Mouse (Mus musculus): ENCODE measurements around the gene Vti1a.
A peak's percentile ranks its signal among the peaks of the same experiment; 100 is the strongest.

Vti1a gene

GRCm38 (mm10) chr19:55560088-55560682 is 244.1 kb downstream of the Vti1a start:
- DNase-seq (ENCODE audit: low spot score in 2 of 2) = no peak

GRCm38 (mm10) chr19:55561469-55561868 is 245.4 kb downstream of the Vti1a start:
- no peak for DNase-seq (ENCODE audit: low spot score in 2 of 2)

DNA sequence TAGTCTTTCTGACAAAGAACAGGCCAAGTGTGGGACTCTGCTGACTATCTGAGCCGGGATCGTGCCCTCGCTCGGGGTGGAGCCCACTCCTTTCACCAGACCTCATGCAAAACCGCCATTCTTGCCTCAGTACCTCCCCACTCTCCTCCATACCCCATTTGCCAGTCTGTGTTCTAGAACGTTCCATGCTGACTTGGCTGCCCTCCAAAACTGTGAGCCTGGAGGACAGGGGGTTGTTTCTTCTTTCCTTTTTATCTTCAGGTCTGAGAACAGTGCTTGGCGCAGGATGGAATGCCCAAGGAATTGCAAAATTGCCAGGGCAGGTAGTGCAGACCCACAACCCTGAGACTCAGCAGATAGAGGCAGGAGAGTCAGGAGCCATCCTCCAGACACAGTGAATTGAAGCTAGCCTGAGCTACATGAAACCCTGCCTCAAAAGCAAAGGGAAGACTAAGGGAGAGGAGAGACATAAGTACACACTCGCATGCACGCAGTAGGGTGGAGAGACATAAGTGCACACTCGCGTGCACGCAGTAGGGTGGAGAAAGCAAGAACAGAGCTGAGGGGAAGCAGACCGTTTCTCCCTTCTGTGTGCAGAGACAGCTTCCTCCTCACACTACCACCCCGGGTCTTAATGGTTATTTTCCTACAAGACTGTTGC is 246.5 kb downstream of the Vti1a start:
- no peak for DNase-seq (ENCODE audit: low spot score in 2 of 2)

GRCm38 (mm10) chr19:55563148-55563651 is 247.1 kb downstream of the Vti1a start:
- DNase-seq (ENCODE audit: low spot score in 2 of 2) = no peak

DNA sequence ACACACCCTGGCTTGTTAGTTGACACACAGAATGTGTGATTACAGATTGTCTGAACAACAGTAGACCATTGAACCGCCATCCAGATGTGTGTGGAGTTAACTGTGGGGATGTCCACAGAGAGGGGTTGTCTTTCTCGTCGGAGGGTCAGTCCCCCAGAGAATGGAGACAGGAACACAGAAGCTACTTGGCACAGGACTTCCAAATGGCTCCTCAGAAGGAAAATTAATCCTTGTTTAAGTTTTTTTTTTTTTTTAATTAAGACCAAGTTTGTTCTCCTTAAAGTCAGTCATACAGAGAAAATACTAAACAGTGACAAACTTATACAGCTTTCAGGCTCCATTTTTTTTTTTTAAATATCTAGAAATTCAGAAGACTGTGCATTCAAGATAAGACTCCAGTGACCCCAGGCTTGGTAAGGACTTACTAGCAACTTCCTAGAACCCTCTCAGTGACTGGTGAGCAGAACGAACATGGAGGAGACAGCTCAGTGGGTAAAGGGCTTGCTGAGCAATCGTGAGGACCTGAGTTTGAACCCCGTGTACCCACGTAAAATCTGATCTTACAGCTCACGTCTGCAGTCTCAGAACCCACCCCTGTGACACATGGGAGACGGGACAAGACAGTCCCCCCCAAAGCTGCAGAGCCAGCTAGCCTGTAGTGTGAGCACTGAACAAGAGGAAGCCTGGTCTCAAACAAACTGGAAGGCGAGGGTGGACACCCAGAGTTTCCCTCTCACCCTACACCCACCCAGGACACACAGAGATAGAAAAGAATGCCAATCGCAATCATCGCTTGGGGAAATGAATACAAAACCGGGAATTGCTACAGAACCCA is 248.2 kb downstream of the Vti1a start:
- DNase-seq (ENCODE audit: low spot score in 2 of 2) = no peak

DNA sequence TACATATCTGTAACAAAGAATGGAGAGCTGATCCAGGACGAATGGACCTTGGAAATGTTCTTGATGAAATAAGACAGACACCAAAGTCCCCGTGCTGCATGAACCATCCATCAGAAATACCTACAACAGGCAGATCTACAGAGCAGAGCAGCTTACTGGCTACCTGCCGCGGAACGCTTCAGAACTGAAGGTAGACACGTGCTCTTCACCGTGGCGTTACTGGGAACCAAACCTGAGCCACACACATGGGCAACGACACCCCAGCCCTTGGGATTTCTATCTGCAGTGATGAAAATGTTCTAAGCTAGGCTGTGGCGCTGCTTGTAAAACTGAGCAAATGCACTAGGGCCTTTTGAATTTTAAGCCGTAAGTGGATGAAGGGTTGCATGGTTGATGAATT is 249.0 kb downstream of the Vti1a start:
- no peak for DNase-seq (ENCODE audit: low spot score in 2 of 2)

DNA sequence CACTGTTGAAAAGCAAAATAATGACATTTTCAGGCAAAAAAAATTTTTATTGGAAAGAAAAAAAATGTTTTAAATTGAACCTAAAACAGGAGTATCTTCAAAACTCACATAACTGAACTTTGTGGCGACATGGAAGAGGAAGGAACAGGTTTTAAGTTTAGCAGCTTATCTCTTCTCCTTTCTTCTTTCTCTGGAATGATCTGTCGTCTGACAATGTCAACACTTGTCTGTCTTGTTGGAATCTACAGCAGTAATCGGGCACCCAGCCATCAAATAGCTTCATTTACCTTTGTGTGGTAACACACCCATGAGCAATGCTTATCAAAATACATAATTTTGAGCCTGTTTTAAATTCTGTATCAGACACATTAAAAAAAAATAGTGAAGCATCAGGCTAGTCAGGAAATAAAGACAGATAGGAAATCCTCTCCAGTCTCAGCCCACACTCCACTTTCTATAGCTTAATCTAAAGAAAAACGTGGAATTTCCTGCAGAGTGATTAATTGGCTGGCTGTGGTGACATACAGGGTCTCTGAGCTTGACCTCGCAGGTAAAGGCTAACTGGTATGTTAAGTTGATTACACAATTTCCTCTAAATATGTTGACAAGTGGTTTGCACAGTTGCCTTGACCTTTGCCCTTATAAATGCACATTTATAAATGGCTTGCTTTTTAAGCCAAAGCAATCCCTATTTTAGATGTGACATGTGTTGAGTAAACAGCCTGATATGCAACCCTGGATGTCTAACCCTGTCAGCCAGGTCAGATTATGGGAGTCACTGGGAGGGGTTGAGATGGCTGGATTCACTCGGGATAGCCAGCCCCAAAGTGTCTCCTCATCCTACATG is 249.7 kb downstream of the Vti1a start:
- no peak for DNase-seq (ENCODE audit: low spot score in 2 of 2)

DNA sequence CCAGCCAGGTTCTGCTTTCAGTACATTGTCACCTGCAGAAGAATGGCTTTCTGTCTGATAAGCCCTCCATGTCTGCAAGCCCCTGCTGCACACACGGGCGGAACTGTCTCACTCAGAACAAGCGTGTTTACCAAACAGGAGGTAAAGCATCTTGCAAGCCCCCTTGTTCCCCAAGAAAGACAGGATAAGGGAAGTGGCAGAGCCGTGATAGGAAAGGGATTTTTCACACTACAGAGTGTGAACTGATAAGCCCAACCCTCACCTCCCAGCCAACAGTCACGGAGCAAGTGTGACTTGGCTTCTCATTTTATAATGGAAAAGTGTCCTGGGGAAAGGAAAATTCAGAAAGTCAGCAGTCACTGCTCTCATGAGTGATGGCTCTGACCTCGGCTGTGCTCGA is 253.0 kb downstream of the Vti1a start:
- DNase-seq (ENCODE audit: low spot score in 2 of 2) = no peak

DNA sequence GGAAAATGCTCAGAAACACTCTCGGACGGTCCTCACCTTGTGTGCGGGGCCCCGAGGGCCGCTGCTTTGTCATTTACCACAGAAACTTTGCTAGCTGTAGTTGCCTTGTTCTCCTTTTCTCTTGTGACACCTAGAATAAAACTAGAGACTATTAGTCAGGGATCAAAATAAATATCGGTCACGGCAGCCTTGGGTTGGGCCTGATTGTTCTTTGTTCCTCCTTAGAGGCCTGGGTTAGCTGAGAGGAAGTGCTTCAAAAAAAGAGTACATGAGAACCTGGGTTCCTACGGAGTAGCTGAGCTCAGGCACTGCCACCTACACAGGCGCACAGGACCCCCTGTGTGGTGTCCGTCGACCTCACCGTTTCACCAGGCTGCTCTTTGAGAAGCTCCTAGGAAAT is 253.8 kb downstream of the Vti1a start:
- no peak for DNase-seq (ENCODE audit: low spot score in 2 of 2)

DNA sequence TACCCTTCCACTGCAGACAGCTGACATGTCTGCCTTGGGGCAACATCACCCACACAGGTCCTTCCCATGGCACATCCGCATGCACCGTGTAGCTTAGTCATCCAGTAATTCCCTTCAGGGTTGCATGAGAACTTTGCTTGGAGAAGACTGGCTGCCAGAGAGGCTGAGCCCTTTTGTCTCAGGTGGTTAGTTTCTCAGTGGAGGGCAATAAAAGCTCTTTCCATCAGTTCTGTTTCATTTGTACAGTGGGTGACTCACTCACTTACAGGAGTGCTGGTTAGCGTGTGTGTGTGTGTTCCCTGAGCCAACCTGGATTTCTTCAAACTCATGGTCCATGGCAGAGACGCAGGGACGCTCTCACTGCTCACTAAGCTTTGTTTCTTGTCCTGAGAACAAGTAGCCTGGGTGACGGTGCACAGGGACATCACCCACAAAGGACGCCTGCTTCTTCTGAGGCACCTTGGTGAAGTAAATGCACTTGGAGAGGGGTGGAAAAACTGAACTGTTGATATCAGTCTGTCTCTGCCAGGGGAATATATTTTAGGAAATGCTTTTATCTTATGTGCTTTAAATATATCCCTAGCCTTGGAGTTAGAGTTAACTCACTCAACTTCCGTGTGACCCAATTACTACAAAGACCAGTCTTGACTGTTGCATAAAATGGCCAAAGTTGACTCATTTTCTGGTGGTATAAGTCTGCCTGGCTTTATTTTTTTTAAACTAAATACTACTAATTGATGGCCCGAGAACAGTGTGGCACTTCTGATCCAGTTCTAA is 254.6 kb downstream of the Vti1a start:
- DNase-seq (ENCODE audit: low spot score in 2 of 2) = no peak

DNA sequence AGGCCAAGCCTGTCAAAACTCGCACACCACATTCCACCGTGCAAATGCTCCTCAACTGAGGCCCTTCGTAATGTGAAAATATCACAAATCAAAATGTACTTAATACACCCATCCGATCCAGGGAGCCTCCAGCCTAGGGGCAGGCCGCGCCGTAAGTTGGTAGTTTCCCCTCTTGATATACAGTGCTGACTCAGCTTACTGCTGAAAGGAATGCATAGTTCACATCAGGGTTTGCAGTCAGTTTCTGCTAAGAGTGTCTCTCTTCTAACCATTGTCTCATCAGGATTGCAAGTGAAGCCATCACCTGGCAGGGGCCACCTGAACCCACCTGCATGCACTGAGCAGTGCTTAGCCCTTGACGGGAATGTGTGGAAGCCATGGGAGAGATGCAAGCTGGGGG is 255.4 kb downstream of the Vti1a start:
- DNase-seq (ENCODE audit: low spot score in 2 of 2) = no peak

DNA sequence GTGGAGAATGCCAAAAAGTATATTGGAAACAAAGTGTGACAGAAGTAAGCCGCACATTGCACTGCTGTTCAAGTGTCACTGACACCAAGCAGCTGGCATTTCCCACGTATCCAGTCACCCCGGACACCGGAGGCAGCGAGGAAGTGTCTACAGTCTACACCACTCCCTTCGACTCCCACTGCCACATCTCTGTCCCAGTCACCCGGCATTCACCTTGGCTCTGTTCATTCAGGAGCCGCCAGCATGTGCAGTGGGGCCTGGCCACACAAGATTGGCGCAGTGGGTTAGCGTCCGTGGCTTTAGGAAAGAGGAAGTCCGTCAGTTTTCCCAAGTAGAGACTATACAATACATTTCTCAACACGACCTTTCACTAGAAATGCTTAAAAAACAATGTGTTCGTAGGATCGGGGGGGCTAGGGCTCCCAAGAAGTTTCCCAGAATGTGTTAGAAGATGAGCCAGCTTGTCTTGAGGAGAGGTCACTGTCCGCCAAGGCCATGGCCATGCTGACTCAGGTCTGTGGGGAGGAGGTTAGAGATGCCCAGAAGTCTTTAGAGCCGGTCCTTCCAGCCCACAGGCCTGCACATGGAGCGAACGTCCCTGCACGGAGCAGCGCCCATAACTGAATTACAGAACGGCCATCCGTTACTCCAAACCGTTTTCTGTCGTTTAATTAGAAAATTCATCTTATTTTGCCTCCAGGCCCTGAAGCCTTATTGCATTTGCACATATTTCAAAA is 261.4 kb downstream of the Vti1a start:
- DNase-seq (ENCODE audit: low spot score in 2 of 2) = no peak

- DNase-seq (ENCODE audit: low spot score in 2 of 2) = peak; percentile 40 to 42
Measured at GRCm38 (mm10) chr19:55578094-55579085, 262.3 kb downstream of the Vti1a start.

GRCm38 (mm10) chr19:55579310-55579709 is 263.2 kb downstream of the Vti1a start:
- no peak for DNase-seq (ENCODE audit: low spot score in 2 of 2)

DNA sequence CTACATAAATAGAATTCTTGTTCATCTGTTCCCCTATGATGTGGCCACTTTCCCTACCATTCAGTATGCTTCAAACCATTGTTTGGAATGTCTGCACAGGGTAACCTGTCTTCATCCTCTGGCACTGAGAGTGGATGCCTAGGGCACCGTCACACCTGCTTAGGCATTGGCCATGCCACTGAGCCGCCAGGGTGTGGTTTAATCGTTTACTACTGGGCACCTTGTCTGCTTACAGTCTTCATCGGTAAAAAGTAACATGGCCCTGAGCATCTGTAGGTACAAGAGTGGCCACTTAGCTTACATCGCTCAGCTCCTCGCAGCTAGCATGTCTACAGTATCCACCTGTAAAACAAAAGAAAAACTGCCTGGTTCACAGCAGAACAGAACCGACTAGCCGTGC is 264.1 kb downstream of the Vti1a start:
- DNase-seq (ENCODE audit: low spot score in 2 of 2) = no peak

DNA sequence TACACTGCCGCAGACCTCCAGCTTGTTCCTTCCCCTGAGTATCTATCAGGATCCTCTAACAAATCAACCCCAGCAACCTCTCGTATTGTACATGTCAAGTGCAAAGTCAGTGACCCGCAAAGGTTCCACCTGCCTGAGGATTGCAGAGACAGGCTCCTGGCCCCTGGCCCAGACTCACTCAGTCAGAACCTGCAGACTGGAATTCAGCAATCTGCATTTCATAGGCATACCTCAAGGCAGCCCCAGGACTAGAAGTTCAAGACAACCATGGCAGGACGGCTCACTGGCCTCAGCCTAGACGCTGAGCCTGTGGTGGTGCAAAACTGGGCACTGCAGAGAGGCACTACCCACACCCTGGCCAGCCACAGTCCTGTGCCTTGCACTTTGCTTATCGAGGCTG is 264.6 kb downstream of the Vti1a start:
- no peak for DNase-seq (ENCODE audit: low spot score in 2 of 2)

GRCm38 (mm10) chr19:55582896-55583653 is 267.0 kb downstream of the Vti1a start:
- DNase-seq (ENCODE audit: low spot score in 2 of 2) = no peak
